Mouse (Mus musculus): ENCODE data around the gene Trim32. TPM values are rescaled to one million over a fixed set of nuclear protein-coding genes. Genes with fewer than 3 reads are reported as not detected.

Gene Trim32
- 10 to 100 TPM; 29.2 to 33.7 TPM for total RNA-seq (2021)
- long read RNA-seq, experiment 1, transcript Trim32-202 (2 exons, 3,191 nt), result minor isoform, 13 of 53 reads
- long read RNA-seq, experiment 1, transcript Trim32-201 (2 exons, 3,194 nt), result major isoform, 33 of 53 reads
- long read RNA-seq, experiment 1, partial matches to known transcripts, result 7 of 53 reads
- long read RNA-seq, experiment 1, other reads (novel, unspliced or antisense), result 0 of 53 reads
- long read RNA-seq, experiment 2, transcript Trim32-201 (2 exons, 3,194 nt), result major isoform, 48 of 82 reads
- long read RNA-seq, experiment 2, transcript Trim32-202 (2 exons, 3,191 nt), result minor isoform, 23 of 82 reads
- long read RNA-seq, experiment 2, partial matches to known transcripts, result 11 of 82 reads
- long read RNA-seq, experiment 2, other reads (novel, unspliced or antisense), result 0 of 82 reads

GRCm38 (mm10) chr4:65604504-65605150 is at the start of gene Trim32:
Gene Trim32, plus strand, starts transcription at chr4:65604986.
- DNase-seq (ENCODE audit: low spot score in 2 of 2), result peak; percentile 99

GRCm38 (mm10) chr4:65565493-65565892 is 39.3 kb upstream of the Trim32 start:
- no peak for DNase-seq (ENCODE audit: low spot score in 2 of 2)

GRCm38 (mm10) chr4:65580254-65580653 is 24.5 kb upstream of the Trim32 start:
- no peak for DNase-seq (ENCODE audit: low spot score in 2 of 2)

GRCm38 (mm10) chr4:65586947-65587346 is 17.8 kb upstream of the Trim32 start:
- DNase-seq (ENCODE audit: low spot score in 2 of 2), result no peak

GRCm38 (mm10) chr4:65589780-65590179 is 15.0 kb upstream of the Trim32 start:
- DNase-seq (ENCODE audit: low spot score in 2 of 2), result peak in 1 of 2 experiments; percentile 19

GRCm38 (mm10) chr4:65594601-65595369 is 10.0 kb upstream of the Trim32 start:
- no peak for DNase-seq (ENCODE audit: low spot score in 2 of 2)

- no peak for DNase-seq (ENCODE audit: low spot score in 2 of 2)
These were observed 441 bp downstream of the Trim32 start for GRCm38 (mm10) chr4:65605151-65605702.

GRCm38 (mm10) chr4:65607184-65607631 is 2.4 kb downstream of the Trim32 start:
- no peak for DNase-seq (ENCODE audit: low spot score in 2 of 2)

- DNase-seq (ENCODE audit: low spot score in 2 of 2), result no peak
These were observed 3.3 kb downstream of the Trim32 start for GRCm38 (mm10) chr4:65608112-65608511.

GRCm38 (mm10) chr4:65610329-65610728 is 5.5 kb downstream of the Trim32 start:
- DNase-seq (ENCODE audit: low spot score in 2 of 2), result no peak

- DNase-seq (ENCODE audit: low spot score in 2 of 2), result no peak
These were observed 6.1 kb downstream of the Trim32 start for GRCm38 (mm10) chr4:65610896-65611295.

- DNase-seq (ENCODE audit: low spot score in 2 of 2), result no peak
These were observed 8.3 kb downstream of the Trim32 start for GRCm38 (mm10) chr4:65613135-65613534.

- no peak for DNase-seq (ENCODE audit: low spot score in 2 of 2)
These were observed 15.3 kb downstream of the Trim32 start for GRCm38 (mm10) chr4:65620125-65620524.

GRCm38 (mm10) chr4:65638231-65638630 is 33.4 kb downstream of the Trim32 start:
- DNase-seq (ENCODE audit: low spot score in 2 of 2), result no peak

- DNase-seq (ENCODE audit: low spot score in 2 of 2), result no peak
These were observed 37.8 kb downstream of the Trim32 start for GRCm38 (mm10) chr4:65642611-65643010.

- DNase-seq (ENCODE audit: low spot score in 2 of 2), result peak; percentile 74 to 75
These were observed 49.9 kb downstream of the Trim32 start for GRCm38 (mm10) chr4:65654723-65655122.

- DNase-seq (ENCODE audit: low spot score in 2 of 2), result no peak
These were observed 58.4 kb downstream of the Trim32 start for GRCm38 (mm10) chr4:65663176-65663575.

Measured in adrenal gland, adult 18-20 months (tissue).